8 mouse cellular contexts compared by ENCODE assay signal in genomic region chr5:105868593-105868992, GRCm38 (mm10). TPM values are rescaled to one million over a fixed set of nuclear protein-coding genes. Genes with fewer than 3 reads are reported as not detected.
DNase-seq lines count a peak whose midpoint lies in the region; ATAC-seq lines count a peak whose summit lies in the region.

No protein-coding gene starts in this region.

- H3K27me3 ChIP-seq in embryonic facial prominence, embryonic 14.5 days (replicated peaks; ENCODE audit: control insufficient read depth, insufficient read depth, low read length) = no peaks in the 10 kb centered on the region
- peaks cover 36% of the 10 kb centered on the region for H3K27me3 ChIP-seq in heart, embryonic 10.5 days (ENCODE audit: insufficient read depth, poor library complexity, severe bottlenecking)
- H3K27me3 ChIP-seq in limb, embryonic 13.5 days = 0 out of 2 replicates have a peak, but pooled peaks cover 3% of the 10 kb centered on the region

- ATAC-seq in embryonic facial prominence, embryonic 14.5 days (ENCODE audit: low read depth) = peak; percentile 60
- ATAC-seq in limb, embryonic 13.5 days (ENCODE audit: low FRiP score, low read depth) = peak; percentile 83

- no peaks in the 10 kb centered on the region for H3K36me3 ChIP-seq in embryonic facial prominence, embryonic 14.5 days (ENCODE audit: control insufficient read depth, insufficient read depth, low read length)
- no peaks in the 10 kb centered on the region for H3K36me3 ChIP-seq in heart, embryonic 10.5 days
- no peaks in the 10 kb centered on the region for H3K36me3 ChIP-seq in limb, embryonic 13.5 days

- DNase-seq in CD4-positive helper T cell, adult 2 months (ENCODE audit: low read depth, low spot score) = peak; percentile 76
- peak; percentile 61 to 74 for DNase-seq in adrenal gland, postnatal 4 days (ENCODE audit: low spot score in 2 of 2)
- peak; percentile 84 for DNase-seq in embryonic facial prominence, embryonic 14.5 days (ENCODE audit: low spot score)
- peak; percentile 87 for DNase-seq in heart, embryonic 10.5 days (ENCODE audit: low spot score)
- DNase-seq in kidney, adult 9 months = peak; percentile 89
- DNase-seq in naive thymus-derived CD4-positive, alpha-beta T cell, adult 2 months (ENCODE audit: low read depth) = peak; percentile 88
- DNase-seq in spleen, postnatal 4 days (ENCODE audit: low spot score in 2 of 2) = peak; percentile 73 to 89

- no peaks in the 10 kb centered on the region for H3K9me3 ChIP-seq in embryonic facial prominence, embryonic 14.5 days (ENCODE audit: control insufficient read depth, low read length)
- no peaks in the 10 kb centered on the region for H3K9me3 ChIP-seq in heart, embryonic 10.5 days
- no peaks in the 10 kb centered on the region for H3K9me3 ChIP-seq in limb, embryonic 13.5 days

- no peak overlapping the region for H3K4me3 ChIP-seq in embryonic facial prominence, embryonic 14.5 days (ENCODE audit: low read depth, low read length)
- no peak overlapping the region for H3K4me3 ChIP-seq in heart, embryonic 10.5 days
- H3K4me3 ChIP-seq in limb, embryonic 13.5 days = no peak overlapping the region

- no peak overlapping the region for H3K27ac ChIP-seq in embryonic facial prominence, embryonic 14.5 days (replicated peaks; ENCODE audit: low read depth, low read length)
- no peak overlapping the region for H3K27ac ChIP-seq in heart, embryonic 10.5 days
- H3K27ac ChIP-seq in limb, embryonic 13.5 days = no peak overlapping the region

- 28% methylated on average over 3 of the region's 3 CpGs for WGBS in embryonic facial prominence, embryonic 14.5 days
- 32% methylated on average over 3 of the region's 3 CpGs for WGBS in heart, embryonic 10.5 days
- 24% methylated on average over 3 of the region's 3 CpGs for WGBS in limb, embryonic 13.5 days

- H3K4me1 ChIP-seq in embryonic facial prominence, embryonic 14.5 days (ENCODE audit: control insufficient read depth, insufficient read depth, low read length) = no peaks in the 10 kb centered on the region
- H3K4me1 ChIP-seq in heart, embryonic 10.5 days = peaks cover 9% of the 10 kb centered on the region; the same call in 1 of the 2 replicates
- H3K4me1 ChIP-seq in limb, embryonic 13.5 days = peaks cover 29% of the 10 kb centered on the region

- no peak overlapping the region for H3K4me2 ChIP-seq in embryonic facial prominence, embryonic 14.5 days (ENCODE audit: low read depth, low read length)
- no peak overlapping the region for H3K4me2 ChIP-seq in limb, embryonic 13.5 days (replicated peaks)

- no peak overlapping the region for H3K9ac ChIP-seq in embryonic facial prominence, embryonic 14.5 days (ENCODE audit: low read depth, low read length)
- H3K9ac ChIP-seq in limb, embryonic 13.5 days = no peak overlapping the region

RNA-seq across cellular contexts. Expression of gene Zfp326, which starts 7.8 kb away (rescaled TPM):
- 10 to 100 TPM; 47.2 to 51.6 TPM for total RNA-seq in adrenal gland, postnatal 4 days (2021)
- 32.6 and 34.6 TPM in 2 replicates for polyA plus RNA-seq in embryonic facial prominence, embryonic 14.5 days (2014; fragmentation: Nextera tagmentation; extraction: Ambion mirVana)
- polyA plus RNA-seq in heart, embryonic 10.5 days (2016; fragmentation: Nextera tagmentation; extraction: Ambion mirVana) = 30.0 and 37.7 TPM in 2 replicates
- polyA plus RNA-seq in limb, embryonic 13.5 days (2015; fragmentation: Nextera tagmentation; extraction: Ambion mirVana) = 59.2 and 62.8 TPM in 2 replicates
